Comparison of ENCODE assay signal across 24 mouse cellular contexts in genomic region chr11:90627751-90628150, GRCm38 (mm10).
"Had no signal": no experiment of that assay in that cellular context is flagged by ENCODE, and none has a peak within 500 bp of the region (broad histone marks: within the 10 kb centered on the region; RNA-seq: fewer than 3 reads in every experiment).

No protein-coding gene starts in this region.

- H3K27ac ChIP-seq: heart, adult 2 months; heart, embryonic 13.5 days; heart, embryonic 15.5 days; hindbrain, embryonic 13.5 days; hindbrain, embryonic 15.5 days; hindbrain, postnatal 0 days; kidney, embryonic 15.5 days; limb, embryonic 13.5 days; limb, embryonic 15.5 days; liver, embryonic 12.5 days; liver, embryonic 14.5 days had no signal

- ATAC-seq: forebrain, postnatal 0 days; hindbrain, postnatal 0 days; intestine, embryonic 16.5 days; liver, embryonic 12.5 days had no signal

- H3K36me3 ChIP-seq: heart, embryonic 15.5 days; hindbrain, embryonic 13.5 days; hindbrain, embryonic 15.5 days; liver, embryonic 12.5 days had no signal

- H3K9me3 ChIP-seq: heart, embryonic 13.5 days; heart, embryonic 15.5 days; hindbrain, embryonic 13.5 days; hindbrain, embryonic 15.5 days; kidney, embryonic 15.5 days; limb, embryonic 13.5 days; limb, embryonic 15.5 days; liver, embryonic 12.5 days had no signal

- H3K4me2 ChIP-seq: heart, embryonic 11.5 days; heart, embryonic 13.5 days; heart, embryonic 15.5 days; hindbrain, embryonic 13.5 days; hindbrain, embryonic 15.5 days; kidney, embryonic 15.5 days; limb, embryonic 13.5 days; limb, embryonic 15.5 days; liver, embryonic 12.5 days had no signal

- H3K4me1 ChIP-seq: heart, embryonic 13.5 days; heart, embryonic 15.5 days; hindbrain, embryonic 15.5 days; kidney, embryonic 15.5 days; limb, embryonic 13.5 days; limb, embryonic 15.5 days; liver, embryonic 12.5 days had no signal

- H3K9ac ChIP-seq: forebrain, postnatal 0 days; heart, embryonic 13.5 days; heart, embryonic 15.5 days; hindbrain, embryonic 13.5 days; hindbrain, embryonic 15.5 days; kidney, embryonic 15.5 days; limb, embryonic 13.5 days; limb, embryonic 15.5 days; liver, embryonic 12.5 days; liver, embryonic 14.5 days had no signal

- H3K4me3 ChIP-seq: heart, adult 2 months; heart, embryonic 13.5 days; heart, embryonic 15.5 days; hindbrain, embryonic 13.5 days; hindbrain, embryonic 15.5 days; kidney, embryonic 15.5 days; limb, embryonic 13.5 days; limb, embryonic 15.5 days; liver, embryonic 12.5 days had no signal

- DNase-seq: forebrain, postnatal 0 days; gastrocnemius, postnatal 14 days; gastrocnemius, postnatal 36 days; heart, adult 11 months; heart, adult 2 months; heart, postnatal 14 days; heart, postnatal 36 days; kidney, adult 11 months; kidney, postnatal 25 days; layer of hippocampus, adult 9-11 months; layer of hippocampus, postnatal 36 days; left cerebral cortex, postnatal 4 days had no signal

- H3K27me3 ChIP-seq: heart, embryonic 13.5 days; heart, embryonic 15.5 days; hindbrain, embryonic 13.5 days; hindbrain, embryonic 15.5 days; kidney, embryonic 15.5 days; limb, embryonic 13.5 days; limb, embryonic 15.5 days; liver, embryonic 12.5 days had no signal
